Mouse (Mus musculus): ENCODE data around the gene Txnip. TPM values are rescaled to one million over a fixed set of nuclear protein-coding genes. Genes with fewer than 3 reads are reported as not detected.

The Txnip gene
- polyA plus RNA-seq, 1 experiment from 2014 or later, result 51.0 TPM

DNA sequence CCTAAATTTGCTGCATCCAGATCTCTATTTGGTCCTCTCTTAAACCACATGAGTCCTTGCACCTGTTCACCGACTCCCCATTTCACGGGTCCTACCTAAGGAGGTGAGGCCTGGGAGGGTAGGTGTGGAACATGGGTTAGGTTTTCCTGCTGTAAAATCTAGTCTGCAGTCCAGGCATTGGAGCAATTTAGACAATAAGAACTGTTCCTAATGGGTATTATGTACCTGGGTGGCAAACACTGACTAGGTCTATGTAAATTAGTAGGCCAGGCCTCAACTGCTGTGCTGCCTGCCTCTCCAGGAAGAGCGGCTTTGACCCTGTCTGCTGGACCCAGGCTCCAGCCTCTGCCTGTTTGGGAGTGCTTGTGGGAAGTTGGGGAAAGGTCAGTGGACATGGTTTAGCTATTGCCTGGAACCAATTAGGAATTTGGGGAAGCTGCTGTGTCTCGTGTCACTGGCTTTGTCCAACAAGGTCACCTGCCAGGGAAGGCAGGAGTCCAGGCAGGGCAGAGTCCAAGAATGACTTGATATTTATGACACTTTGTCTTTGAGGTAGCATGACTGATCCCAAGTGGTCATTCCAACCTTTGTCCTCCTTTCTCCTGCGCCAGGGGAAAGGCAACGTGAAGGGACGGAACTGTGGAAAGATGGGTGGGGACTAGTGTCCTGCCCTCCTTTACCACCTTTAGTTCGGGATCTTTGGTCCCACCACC, 17.7 kb downstream of the Txnip start:
- WGBS, result 92% methylated on average over 8 of the region's 8 CpGs
- no peak overlapping the region for H3K9ac ChIP-seq
- H3K27me3 ChIP-seq, result no peaks in the 10 kb centered on the region
- H3K9me3 ChIP-seq (replicated peaks), result no peaks in the 10 kb centered on the region
- no peak overlapping the region for H3K4me2 ChIP-seq
- H3K4me3 ChIP-seq, result no peak overlapping the region
- H3K4me1 ChIP-seq, result peaks cover 18% of the 10 kb centered on the region
- no peak overlapping the region for H3K27ac ChIP-seq
- peaks cover 6% of the 10 kb centered on the region for H3K36me3 ChIP-seq (ENCODE audit: poor library complexity, severe bottlenecking)
- ATAC-seq, result no peak

DNA sequence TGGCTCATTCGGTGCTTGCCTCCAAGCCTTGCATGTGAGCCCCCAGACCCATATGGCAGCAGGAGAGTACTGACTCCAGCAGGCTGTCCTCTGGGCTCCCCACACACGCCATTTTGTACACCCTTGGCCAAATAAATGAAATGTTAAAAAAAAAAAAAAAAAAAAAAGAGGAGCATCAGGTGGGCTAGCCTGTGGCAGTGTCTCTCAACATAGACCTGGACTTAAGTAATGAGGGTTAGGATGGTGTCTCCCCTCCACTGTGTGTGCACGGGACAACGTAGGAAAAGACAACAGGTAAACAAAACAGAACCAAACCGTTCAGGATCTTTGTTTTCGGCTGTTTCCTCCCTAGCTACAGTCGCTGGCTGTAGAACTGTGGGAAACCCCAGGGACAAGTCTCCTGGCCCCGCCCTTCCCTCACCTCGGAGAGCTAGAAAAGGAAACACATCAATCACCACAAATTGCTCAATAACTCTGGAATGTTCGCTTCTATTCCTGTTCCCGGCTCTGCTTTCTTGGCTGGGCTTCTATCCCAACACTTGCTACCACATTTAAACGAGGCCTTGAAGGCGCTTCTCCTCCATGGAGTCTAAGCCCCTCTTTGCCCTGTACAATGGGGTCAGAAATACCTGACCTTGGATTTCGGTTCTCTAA, 18.4 kb downstream of the Txnip start:
- peaks cover 6% of the 10 kb centered on the region for H3K36me3 ChIP-seq (ENCODE audit: poor library complexity, severe bottlenecking)
- H3K4me1 ChIP-seq, result peaks cover 19% of the 10 kb centered on the region
- no peaks in the 10 kb centered on the region for H3K9me3 ChIP-seq (replicated peaks)
- 0 out of 2 replicates have a peak overlapping the region, but pooled peaks have one; percentile 30 for H3K9ac ChIP-seq
- no peaks in the 10 kb centered on the region for H3K27me3 ChIP-seq
- peak overlapping the region; percentile 44 for H3K4me2 ChIP-seq
- H3K4me3 ChIP-seq, result peak overlapping the region; percentile 8; the same call in 1 of the 2 replicates
- WGBS, result 67% methylated on average over 14 of the region's 14 CpGs
- H3K27ac ChIP-seq, result no peak overlapping the region
- no peak for ATAC-seq

DNA sequence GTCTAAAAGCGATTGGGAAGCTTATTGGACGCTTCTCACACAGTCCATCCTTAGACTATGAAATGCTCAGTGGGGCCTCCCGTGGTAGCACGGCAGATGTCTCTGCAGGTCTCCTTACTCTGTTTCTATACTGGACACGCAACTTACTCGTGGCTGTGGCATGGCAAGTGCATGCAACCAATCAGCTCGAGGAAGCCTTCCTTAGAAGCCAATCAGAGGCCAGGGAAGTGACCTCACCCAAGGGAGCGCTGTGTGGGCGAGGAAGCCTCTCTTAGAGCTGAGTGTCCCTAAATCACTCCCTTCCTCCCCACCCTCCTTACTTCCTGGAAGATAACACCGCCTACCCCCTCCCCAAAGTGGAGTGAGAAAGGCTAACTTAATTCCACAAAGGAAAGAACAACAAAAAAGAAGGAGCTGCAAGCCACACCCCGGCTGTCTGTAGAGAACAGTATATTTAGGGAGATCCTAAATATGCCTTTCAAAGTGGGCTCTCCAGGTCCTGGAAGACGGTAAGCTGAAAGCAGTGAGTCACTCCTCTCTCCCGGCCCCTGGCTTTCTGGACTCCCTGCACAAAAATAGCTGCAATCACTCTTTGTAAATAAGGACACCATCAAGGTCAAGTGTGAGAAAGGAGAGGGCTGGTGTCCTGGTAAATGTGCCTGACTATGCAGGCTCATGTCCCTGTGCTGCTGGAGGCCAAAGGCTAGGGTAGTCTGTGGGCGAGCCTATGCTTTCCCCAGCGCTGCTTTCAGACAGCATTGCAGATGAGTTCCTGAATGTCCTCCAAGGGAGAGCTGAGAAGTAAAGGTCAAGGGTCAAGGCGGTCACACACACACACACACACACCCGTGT, 19.2 kb downstream of the Txnip start, which contains the start of gene Gm16253:
Gm16253 (plus strand) TSS at position 295 of the 852 bp plus-strand sequence.
- peaks cover 6% of the 10 kb centered on the region for H3K36me3 ChIP-seq (ENCODE audit: poor library complexity, severe bottlenecking)
- peak; percentile 75 for ATAC-seq
- H3K4me2 ChIP-seq, result peak within 1 kb of the TSS; percentile 44
- H3K9me3 ChIP-seq (replicated peaks), result no peaks in the 10 kb centered on the region
- H3K27ac ChIP-seq, result peak within 1 kb of the TSS; percentile 19; the same call in 1 of the 2 replicates
- 0 out of 2 replicates have a peak, but pooled peaks cover 4% of the 10 kb centered on the region for H3K27me3 ChIP-seq
- H3K4me1 ChIP-seq, result peaks cover 19% of the 10 kb centered on the region
- H3K4me3 ChIP-seq, result peak within 1 kb of the TSS; percentile 8; the same call in 1 of the 2 replicates
- WGBS, result 39% methylated on average over 17 of the region's 17 CpGs
- peak within 1 kb of the TSS; percentile 30; the same call in 1 of the 2 replicates for H3K9ac ChIP-seq

DNA sequence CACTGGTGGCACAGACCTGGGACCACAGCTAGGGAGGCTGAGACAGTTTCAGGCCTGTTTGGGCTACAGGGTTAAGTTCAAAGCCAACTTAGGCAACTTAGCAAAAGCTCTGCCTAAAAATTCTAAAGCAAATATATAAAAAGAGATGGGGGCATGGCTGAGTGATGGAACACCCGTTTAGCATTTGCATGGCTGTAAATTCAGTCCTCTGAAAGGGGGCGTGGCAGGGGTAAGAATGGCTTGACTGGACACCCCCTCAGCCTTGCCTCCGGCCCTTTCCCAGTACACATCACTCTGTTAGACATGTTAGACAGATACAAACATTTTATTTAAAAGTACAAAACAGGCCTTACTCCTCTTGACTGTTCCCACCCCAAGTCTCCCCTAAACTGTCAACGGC, 19.8 kb downstream of the Txnip start:
- H3K36me3 ChIP-seq (ENCODE audit: poor library complexity, severe bottlenecking), result peaks cover 6% of the 10 kb centered on the region
- no peak overlapping the region for H3K27ac ChIP-seq
- H3K9me3 ChIP-seq (replicated peaks), result no peaks in the 10 kb centered on the region
- no peak overlapping the region for H3K4me3 ChIP-seq
- H3K27me3 ChIP-seq, result 0 out of 2 replicates have a peak, but pooled peaks cover 4% of the 10 kb centered on the region
- H3K4me1 ChIP-seq, result peaks cover 19% of the 10 kb centered on the region
- no peak for ATAC-seq
- H3K4me2 ChIP-seq, result no peak overlapping the region
- no peak overlapping the region for H3K9ac ChIP-seq
- WGBS, result 82% methylated on average over 4 of the region's 4 CpGs

DNA sequence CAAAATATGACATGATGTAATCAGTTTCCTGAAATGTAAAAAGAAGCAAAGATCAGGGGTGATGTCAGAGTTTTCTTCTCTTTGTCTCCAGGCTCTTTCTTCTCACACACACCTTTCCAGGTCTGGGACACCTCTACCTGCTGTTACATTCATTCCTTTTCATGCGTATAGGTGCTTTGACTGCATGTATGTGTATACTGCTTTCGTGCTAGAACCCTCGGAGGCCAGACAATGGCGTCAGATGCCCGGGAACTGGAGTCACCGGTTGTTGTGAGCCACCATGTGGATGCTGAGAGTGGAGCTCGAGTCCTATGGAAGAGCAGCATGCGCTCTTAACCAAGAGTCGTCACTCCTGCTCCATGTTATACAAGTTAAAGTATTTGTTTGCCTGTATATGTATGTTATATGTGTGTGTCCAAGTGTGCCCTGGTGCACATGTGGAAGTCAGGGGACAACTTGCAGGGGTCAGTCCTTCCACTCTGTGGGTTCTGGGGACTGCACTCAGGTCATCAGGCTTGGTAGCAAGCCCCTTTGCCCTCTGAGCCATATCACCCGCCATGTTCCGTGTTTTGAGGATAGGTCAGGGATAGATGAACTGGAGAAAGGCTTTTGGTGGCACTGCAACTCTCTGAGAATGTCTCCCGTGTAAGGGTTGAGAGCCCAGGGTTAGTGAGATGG, 20.9 kb downstream of the Txnip start:
- Histone ChIP-seq H3K9ac (no peak overlapping the region), H3K36me3 (ENCODE audit: poor library complexity, severe bottlenecking) (peaks cover 6% of the 10 kb centered on the region), H3K4me3 (no peak overlapping the region), H3K4me1 (peaks cover 19% of the 10 kb centered on the region), H3K9me3 (replicated peaks) (no peaks in the 10 kb centered on the region), H3K27me3 (0 out of 2 replicates have a peak, but pooled peaks cover 4% of the 10 kb centered on the region), H3K27ac (no peak overlapping the region), H3K4me2 (no peak overlapping the region)
- WGBS, result 78% methylated on average over 12 of the region's 12 CpGs
- no peak for ATAC-seq

DNA sequence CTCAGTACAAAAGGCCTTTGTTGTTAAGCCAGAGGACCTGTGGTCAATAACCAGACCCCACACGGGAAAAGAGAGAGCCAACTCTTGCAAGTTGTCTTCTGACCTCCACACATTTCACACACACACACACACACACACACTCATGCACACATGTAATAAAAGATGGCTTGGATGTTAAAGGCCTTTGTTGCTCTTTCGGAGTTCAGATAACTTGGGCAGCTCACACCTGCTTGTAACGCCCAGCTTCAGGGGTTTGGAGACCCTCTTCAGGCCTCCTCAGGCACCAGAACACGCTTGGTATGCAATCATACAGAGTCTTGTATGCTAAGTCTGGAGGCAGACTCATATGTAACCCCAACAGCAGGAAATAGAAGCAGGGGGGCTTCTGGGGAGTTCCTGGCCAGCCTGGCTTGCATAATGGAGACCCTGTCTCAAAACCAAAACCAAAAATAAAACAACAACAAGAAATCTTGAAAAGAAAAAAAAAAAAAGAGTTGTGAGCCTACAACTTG, 21.5 kb downstream of the Txnip start:
- Histone ChIP-seq H3K27ac (no peak overlapping the region), H3K9me3 (replicated peaks) (no peaks in the 10 kb centered on the region), H3K4me1 (peaks cover 19% of the 10 kb centered on the region), H3K9ac (no peak overlapping the region), H3K4me2 (no peak overlapping the region), H3K4me3 (no peak overlapping the region), H3K36me3 (ENCODE audit: poor library complexity, severe bottlenecking) (peaks cover 6% of the 10 kb centered on the region), H3K27me3 (0 out of 2 replicates have a peak, but pooled peaks cover 4% of the 10 kb centered on the region)
- WGBS, result 70% methylated on average over 4 of the region's 4 CpGs
- ATAC-seq, result no peak

DNA sequence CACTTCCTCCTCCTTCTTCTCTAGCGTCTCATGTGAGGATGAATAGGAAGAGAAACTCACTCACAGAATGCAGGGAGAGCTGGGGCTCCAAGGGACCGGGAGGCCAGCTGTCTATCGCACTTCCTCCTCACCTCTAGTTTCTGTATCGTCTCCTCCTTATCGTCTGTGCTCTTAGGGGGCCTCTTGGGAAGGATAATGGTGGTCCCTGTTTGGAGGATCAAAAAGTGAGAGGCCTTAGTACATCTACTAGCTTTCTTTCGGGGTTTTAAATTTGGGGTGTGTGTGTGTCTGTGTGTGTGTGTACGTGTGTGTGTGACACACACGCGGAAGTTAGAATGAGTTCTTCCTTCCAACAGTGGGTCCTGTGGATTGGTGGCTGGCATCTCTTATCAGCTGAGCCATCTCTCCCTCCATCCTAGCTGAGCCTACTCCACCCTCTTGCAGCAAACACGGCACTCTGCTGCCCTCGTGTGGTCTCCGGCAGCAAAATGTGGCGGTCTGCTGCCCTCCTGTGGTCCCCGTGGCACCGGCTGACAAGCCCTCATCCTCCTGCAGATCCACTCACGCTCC, 22.2 kb downstream of the Txnip start:
- peaks cover 19% of the 10 kb centered on the region for H3K4me1 ChIP-seq
- no peak overlapping the region for H3K27ac ChIP-seq
- ATAC-seq, result peak; percentile 84
- H3K4me3 ChIP-seq, result peak overlapping the region; percentile 30
- H3K36me3 ChIP-seq (ENCODE audit: poor library complexity, severe bottlenecking), result peaks cover 6% of the 10 kb centered on the region
- no peaks in the 10 kb centered on the region for H3K9me3 ChIP-seq (replicated peaks)
- peak overlapping the region; percentile 60 for H3K9ac ChIP-seq
- WGBS, result 12% methylated on average over 16 of the region's 16 CpGs
- H3K27me3 ChIP-seq, result 0 out of 2 replicates have a peak, but pooled peaks cover 4% of the 10 kb centered on the region
- peak overlapping the region; percentile 59 for H3K4me2 ChIP-seq

DNA sequence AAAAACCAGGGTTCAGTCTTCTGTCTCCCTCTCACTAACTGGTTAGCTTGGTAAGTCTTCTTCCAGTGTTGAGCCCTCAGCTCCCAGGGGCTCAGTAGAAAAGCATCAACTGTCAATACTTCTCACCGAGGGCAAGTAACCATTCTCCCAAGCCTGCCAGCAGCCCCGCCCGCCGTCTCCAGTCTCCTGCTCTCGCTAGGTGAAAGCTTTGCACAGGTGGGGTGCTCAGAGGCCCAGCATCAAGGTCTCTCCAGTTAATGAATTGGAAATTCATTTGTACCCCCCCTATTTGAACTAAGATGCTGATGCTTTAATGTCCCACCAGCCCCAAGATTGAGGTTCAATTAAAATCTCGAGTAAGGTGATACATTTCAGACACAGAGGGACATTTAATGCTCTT, 23.4 kb downstream of the Txnip start:
- Histone ChIP-seq H3K36me3 (ENCODE audit: poor library complexity, severe bottlenecking) (peaks cover 6% of the 10 kb centered on the region), H3K4me2 (no peak overlapping the region), H3K9me3 (replicated peaks) (no peaks in the 10 kb centered on the region), H3K4me3 (no peak overlapping the region), H3K27me3 (0 out of 2 replicates have a peak, but pooled peaks cover 4% of the 10 kb centered on the region), H3K9ac (no peak overlapping the region), H3K4me1 (peaks cover 18% of the 10 kb centered on the region), H3K27ac (no peak overlapping the region)
- no peak for ATAC-seq
- 45% methylated on average over 6 of the region's 6 CpGs for WGBS

DNA sequence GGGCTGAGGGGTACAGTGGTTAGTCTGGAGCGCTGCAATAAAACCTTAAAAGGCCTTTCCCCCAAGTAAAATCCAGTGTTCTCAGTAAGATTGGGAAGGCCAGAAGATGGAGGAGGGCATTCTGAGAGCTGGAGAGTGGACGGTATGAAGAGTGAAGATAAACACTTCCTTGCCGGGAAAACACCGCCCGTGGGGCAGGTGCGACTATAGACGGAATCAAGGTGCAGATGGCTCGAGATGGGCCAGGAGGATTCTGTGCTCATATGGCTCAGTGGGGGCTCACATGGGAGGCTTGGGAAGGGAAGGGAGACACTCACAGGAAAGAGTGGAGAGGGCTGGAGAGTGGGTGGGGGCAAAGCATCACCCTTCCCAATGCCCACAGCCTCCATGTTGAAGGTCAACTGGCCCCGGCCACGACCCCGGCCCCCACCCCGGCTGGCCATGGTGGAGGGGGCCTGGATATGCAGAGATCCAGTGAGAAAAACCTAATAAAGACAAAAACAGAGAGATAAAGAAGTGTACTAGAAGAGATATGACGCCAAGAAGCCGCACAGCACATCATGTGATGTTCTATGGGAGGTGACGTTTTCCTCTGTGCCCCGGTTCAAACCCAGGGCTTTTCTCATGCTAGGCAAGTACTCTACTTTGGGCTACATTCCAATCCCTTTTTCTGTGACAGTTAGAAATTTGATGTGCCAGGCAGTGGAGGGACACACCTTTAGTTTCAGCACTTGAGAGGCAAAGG, 24.2 kb downstream of the Txnip start:
- Histone ChIP-seq H3K4me1 (peaks cover 10% of the 10 kb centered on the region), H3K9me3 (replicated peaks) (no peaks in the 10 kb centered on the region), H3K9ac (0 out of 2 replicates have a peak overlapping the region, but pooled peaks have one; percentile 12), H3K27ac (no peak overlapping the region), H3K4me2 (no peak overlapping the region), H3K27me3 (0 out of 2 replicates have a peak, but pooled peaks cover 4% of the 10 kb centered on the region), H3K36me3 (ENCODE audit: poor library complexity, severe bottlenecking) (peaks cover 6% of the 10 kb centered on the region), H3K4me3 (no peak overlapping the region)
- WGBS, result 82% methylated on average over 16 of the region's 16 CpGs
- ATAC-seq, result no peak

DNA sequence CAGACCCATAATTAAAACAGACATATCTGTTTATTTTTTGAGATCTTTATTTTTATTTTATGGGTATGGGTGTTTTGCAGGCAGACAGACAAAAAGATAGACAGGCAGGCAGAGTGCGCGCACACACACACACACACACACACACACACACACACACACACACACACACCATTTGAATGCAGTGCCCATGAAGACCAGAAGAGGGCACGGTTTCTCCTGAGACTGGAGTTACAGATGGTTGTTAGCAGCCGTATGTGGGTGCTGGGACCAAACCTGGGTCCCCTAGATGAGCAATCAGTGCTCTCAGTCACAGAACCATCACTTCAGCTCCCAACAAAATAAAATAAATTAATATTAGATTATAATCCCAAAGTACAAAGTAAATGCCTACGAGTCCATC, 25.6 kb downstream of the Txnip start:
- Histone ChIP-seq H3K27ac (no peak overlapping the region), H3K36me3 (ENCODE audit: poor library complexity, severe bottlenecking) (peaks cover 6% of the 10 kb centered on the region), H3K27me3 (0 out of 2 replicates have a peak, but pooled peaks cover 4% of the 10 kb centered on the region), H3K4me2 (no peak overlapping the region), H3K4me3 (no peak overlapping the region), H3K4me1 (peaks cover 4% of the 10 kb centered on the region), H3K9ac (no peak overlapping the region), H3K9me3 (replicated peaks) (no peaks in the 10 kb centered on the region)
- WGBS, result 95% methylated on average over 5 of the region's 5 CpGs
- no peak for ATAC-seq
